Mouse (Mus musculus) olfactory bulb, adult 2 months (tissue): Measurements from ENCODE around the gene Olfr814.

Experiments used
- CTCF ChIP-seq: fragments of 200-500 bp; IDR thresholded peaks from 2 replicates; pipeline ENCODE4 v1.5.1; 2012; ENCODE audit warnings: low read depth, mild to moderate bottlenecking, low read length, moderate library complexity; ENCODE audit not compliant: insufficient read depth
- POLR2A ChIP-seq: fragments of 200-500 bp; IDR thresholded peaks from 2 replicates; pipeline ENCODE4 v1.6.1; 2012; ENCODE audit warnings: mild to moderate bottlenecking, low read depth, low read length, moderate library complexity; ENCODE audit not compliant: insufficient read depth

DNA sequence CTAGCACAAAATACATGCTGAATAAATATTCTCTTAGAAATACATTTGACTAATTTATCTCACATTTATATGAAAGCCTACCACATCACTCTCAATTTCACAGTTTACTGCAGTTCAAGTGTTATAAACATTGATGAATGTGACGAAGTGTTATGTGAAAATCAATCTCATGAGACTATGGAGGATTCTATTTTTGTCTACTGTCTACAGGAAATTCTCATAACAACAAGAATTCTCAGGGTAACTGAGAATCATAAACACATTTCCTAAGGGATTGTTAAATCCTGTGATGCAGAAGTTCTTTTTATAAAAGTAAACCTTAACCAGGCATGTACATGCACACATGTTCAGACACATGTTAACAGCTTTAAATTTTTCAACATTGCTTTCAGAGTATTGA, 33.7 kb downstream of the Olfr814 start, which contains the start of gene Olfr812:
- TF ChIP-seq POLR2A (no peak), CTCF (no peak)
